Mouse (Mus musculus) lung, adult 2 months (tissue): ENCODE measurements at regions not wholly inside any gene's neighbourhood (a gene's known extent, or its start where the extent isn't known, plus 50 kb on each side); places are given as distances from the start of the nearest gene placed in this dataset.

Source experiments
- CTCF ChIP-seq: fragments of 200-500 bp; IDR thresholded peaks from 2 replicates; pipeline ENCODE4 v1.5.1; 2011; ENCODE audit warnings: mild to moderate bottlenecking, low read length, control low read depth; ENCODE audit not compliant: insufficient read depth
- POLR2A ChIP-seq: fragments of 200-500 bp; IDR thresholded peaks from 2 replicates; pipeline ENCODE4 v1.6.1; 2011; ENCODE audit warnings: low read depth, mild to moderate bottlenecking, control low read depth, low read length, borderline replicate concordance; ENCODE audit errors: extremely low read depth

- no peak for TF ChIP-seq CTCF
- no peak for TF ChIP-seq POLR2A
These were observed 165.9 kb upstream of the Dyrk2 start for GRCm38 (mm10) chr10:119035863-119036262.
